Mouse (Mus musculus): ENCODE data around the gene Plekho1.

GRCm38 (mm10) chr3:95950763-95951551 lies 44.8 kb downstream of the Plekho1 start:
- TF ChIP-seq POLR2A (IDR thresholded peaks at IDR 0.05; ENCODE audit: insufficient read depth, low read depth, low read length) (peak; percentile 92), CTCF (IDR thresholded peaks at IDR 0.05) (no peak)

All from heart, adult 2 months (tissue).